Mouse (Mus musculus) adrenal gland (tissue): Measurements from ENCODE around the gene Prkg1.

Source experiments
- intact Hi-C: fragments of 180-260 bp; cut with DNase I; formaldehyde crosslinking; loops from one replicate; pipeline ENCODE4 v1.15.1; 2025
- long read RNA-seq, 2 experiments: library from polyadenylated mRNA; unstranded; transcript quantifications; one replicate each; pipeline ENCODE4 v2.0.0; 2020; ENCODE audit warnings: borderline replicate concordance in 1 of 2; ENCODE audit not compliant: insufficient replicate concordance in 1 of 2

Prkg1 gene
- long read RNA-seq, experiment 1, partial matches to known transcripts, result 1 of 4 reads
- long read RNA-seq, experiment 1, other reads (novel, unspliced or antisense), result 3 of 4 reads
- long read RNA-seq, experiment 2, partial matches to known transcripts, result 0 of 4 reads
- long read RNA-seq, experiment 2, other reads (novel, unspliced or antisense), result 4 of 4 reads

GRCm38 (mm10) chr19:31764801-31765340 is at the start of gene Prkg1:
TSS of gene Prkg1 (minus strand) at chr19:31765033.
- intact Hi-C loops, result loop anchor here (10.0 kb wide), 1 partner anchor 200 kb away; no protein-coding TSS in a partner anchor

- intact Hi-C loops, result no loop called here
Measured at GRCm38 (mm10) chr19:31813087-31813486, 48.3 kb upstream of the Prkg1 start.

GRCm38 (mm10) chr19:31811371-31811770 is 46.5 kb upstream of the Prkg1 start:
- intact Hi-C loops, result no loop called here

GRCm38 (mm10) chr19:31805391-31805790 is 40.6 kb upstream of the Prkg1 start:
- intact Hi-C loops, result no loop called here

GRCm38 (mm10) chr19:31795485-31796046 is 30.7 kb upstream of the Prkg1 start:
- intact Hi-C loops, result no loop called here

- intact Hi-C loops, result no loop called here
Measured at GRCm38 (mm10) chr19:31791724-31792123, 26.9 kb upstream of the Prkg1 start.

- intact Hi-C loops, result no loop called here
Measured at GRCm38 (mm10) chr19:31781521-31782018, 16.7 kb upstream of the Prkg1 start.

GRCm38 (mm10) chr19:31781077-31781476 is 16.2 kb upstream of the Prkg1 start:
- intact Hi-C loops, result no loop called here

GRCm38 (mm10) chr19:31780222-31780621 is 15.4 kb upstream of the Prkg1 start:
- intact Hi-C loops, result no loop called here

- intact Hi-C loops, result no loop called here
Measured at GRCm38 (mm10) chr19:31779021-31779420, 14.2 kb upstream of the Prkg1 start.

GRCm38 (mm10) chr19:31767004-31767403 is 2.2 kb upstream of the Prkg1 start:
- intact Hi-C loops, result loop anchor here (10.0 kb wide), 1 partner anchor 198 kb away; no protein-coding TSS in a partner anchor

GRCm38 (mm10) chr19:31765451-31765850 is 618 bp upstream of the Prkg1 start:
- intact Hi-C loops, result loop anchor here (10.0 kb wide), 1 partner anchor 199 kb away; no protein-coding TSS in a partner anchor

- intact Hi-C loops, result loop anchor here (10.0 kb wide), 1 partner anchor 201 kb away; no protein-coding TSS in a partner anchor
Measured at GRCm38 (mm10) chr19:31763951-31764800, 657 bp downstream of the Prkg1 start.

GRCm38 (mm10) chr19:31763246-31763821 is 1.5 kb downstream of the Prkg1 start:
- intact Hi-C loops, result loop anchor here (10.0 kb wide), 1 partner anchor 201 kb away; no protein-coding TSS in a partner anchor

GRCm38 (mm10) chr19:31762411-31763245 is 2.2 kb downstream of the Prkg1 start:
- intact Hi-C loops, result loop anchor here (10.0 kb wide), 1 partner anchor 202 kb away; no protein-coding TSS in a partner anchor

GRCm38 (mm10) chr19:31759855-31760254 is 5.0 kb downstream of the Prkg1 start:
- intact Hi-C loops, result loop anchor here (10.0 kb wide), 3 partner anchors 205 to 1095 kb away; no protein-coding TSS in a partner anchor

GRCm38 (mm10) chr19:31755929-31756792 is 8.7 kb downstream of the Prkg1 start:
- intact Hi-C loops, result loop anchor here (10.0 kb wide), 2 partner anchors 331 to 1091 kb away; no protein-coding TSS in a partner anchor

- intact Hi-C loops, result loop anchor here (10.0 kb wide), 2 partner anchors 330 to 1090 kb away; no protein-coding TSS in a partner anchor
Measured at GRCm38 (mm10) chr19:31754642-31755287, 10.1 kb downstream of the Prkg1 start.
